Mouse (Mus musculus) kidney, embryonic 16.5 days (tissue): Measurements from ENCODE around the gene Lmntd2. TPM values are rescaled to one million over a fixed set of nuclear protein-coding genes. Genes with fewer than 3 reads are reported as not detected.
"Not testable (repeated sequence)": the region's sequence is repeated elsewhere in the genome, so short reads cannot be mapped to it uniquely, and the experiment has no call there.

ENCODE experiments used
- ATAC-seq: fragments of 200-750 bp; cut with Nextera tagmentation; 2 replicates; pipeline ENCODE4 v1.8.0; 2017; ENCODE audit warnings: moderate TSS enrichment; ENCODE audit not compliant: low FRiP score, low TSS enrichment
- H3K27ac ChIP-seq: fragments of 300-500 bp; sonication (generic); 2 replicates; pipeline ENCODE4 v1.5.1; 2014; ENCODE audit warnings: low read length
- H3K27me3 ChIP-seq: fragments of 300-500 bp; sonication (generic); 2 replicates; pipeline ENCODE4 v1.6.1; 2014; ENCODE audit warnings: low read length, control low read depth, mixed read lengths; ENCODE audit not compliant: insufficient read depth
- H3K36me3 ChIP-seq: fragments of 300-500 bp; sonication (generic); 2 replicates; pipeline ENCODE4 v1.6.1; 2014; ENCODE audit warnings: low read length, control low read depth, mixed read lengths; ENCODE audit not compliant: insufficient read depth
- H3K4me1 ChIP-seq: fragments of 300-500 bp; sonication (generic); 2 replicates; pipeline ENCODE4 v1.6.1; 2014; ENCODE audit warnings: low read length, control low read depth, mixed read lengths; ENCODE audit not compliant: insufficient read depth
- H3K4me2 ChIP-seq: fragments of 300-500 bp; sonication (generic); replicated peaks from 2 replicates; pipeline ENCODE4 v1.6.1; 2014; ENCODE audit warnings: low read depth, low read length
- H3K4me3 ChIP-seq: fragments of 300-500 bp; sonication (generic); 2 replicates; pipeline ENCODE4 v1.5.1; 2014; ENCODE audit warnings: mild to moderate bottlenecking, low read length
- H3K9ac ChIP-seq: fragments of 300-500 bp; sonication (generic); replicated peaks from 2 replicates; pipeline ENCODE4 v1.6.1; 2014; ENCODE audit warnings: low read length
- H3K9me3 ChIP-seq: fragments of 300-500 bp; sonication (generic); 2 replicates; pipeline ENCODE4 v1.6.1; 2016; ENCODE audit warnings: low read length, control low read depth
- WGBS: fragments of 180-500 bp; shearing (Covaris S2); extraction: QIAGEN DNeasy Blood & Tissue Kit; methylation state at CpG from one replicate; pipeline ENCODE4 v1.1.7; 2014; 5-methylcytosine and 5-hydroxymethylcytosine counted together
- polyA plus RNA-seq: library from polyadenylated mRNA; unstranded; fragments of >200 nt; fragmentation: Nextera tagmentation; extraction: Ambion mirVana; gene quantifications from 2 replicates; pipeline ENCODE4 v1.2.1, GENCODE M21; 2015

Lmntd2 gene
- polyA plus RNA-seq: 3.9 and 4.4 TPM in 2 replicates

DNA sequence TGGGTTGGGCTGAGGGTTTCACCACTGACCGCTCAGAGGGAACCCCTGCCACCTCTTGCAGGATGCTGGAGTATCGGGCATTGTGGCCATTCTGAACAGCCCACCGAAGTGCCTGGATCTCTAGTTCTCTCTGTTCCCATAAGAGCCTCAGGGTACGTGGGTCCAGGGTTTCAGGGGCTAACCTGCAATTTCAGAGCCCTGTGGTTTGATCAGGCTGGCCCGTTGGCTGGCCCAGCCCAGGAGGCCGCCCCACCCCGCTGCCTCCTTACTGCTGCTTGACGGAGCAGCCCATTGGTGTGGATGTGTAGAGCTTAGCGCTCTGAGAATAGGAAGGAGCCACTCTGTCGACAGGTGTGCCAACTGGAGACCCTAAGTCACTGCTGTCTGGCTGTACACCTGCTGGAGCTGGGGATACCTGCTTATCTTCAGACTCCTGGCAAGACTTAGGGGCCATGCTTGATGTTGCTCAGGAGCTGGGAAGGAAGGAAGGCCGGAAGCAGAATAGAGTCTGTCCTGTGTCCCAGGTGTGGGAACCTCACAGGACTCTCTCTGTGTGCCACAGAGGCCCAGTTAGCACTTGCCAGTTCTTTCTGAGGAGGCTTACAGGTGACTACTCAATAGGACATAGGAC lies at the start of gene Lmntd2:
Lmntd2 (minus strand) TSS at position 476 of the 631 bp plus-strand sequence.
- peaks cover 36% of the 10 kb centered on the region for H3K4me1 ChIP-seq
- no peaks in the 10 kb centered on the region for H3K27me3 ChIP-seq
- peak within 1 kb of the TSS; percentile 96 for H3K27ac ChIP-seq
- H3K4me3 ChIP-seq: peak within 1 kb of the TSS; percentile 77
- no peak for ATAC-seq
- peak within 1 kb of the TSS; percentile 92 for H3K4me2 ChIP-seq
- no peaks in the 10 kb centered on the region for H3K9me3 ChIP-seq
- H3K36me3 ChIP-seq: peaks cover 13% of the 10 kb centered on the region
- H3K9ac ChIP-seq: peak within 1 kb of the TSS; percentile 68
- 92% methylated on average over 11 of the region's 11 CpGs for WGBS

DNA sequence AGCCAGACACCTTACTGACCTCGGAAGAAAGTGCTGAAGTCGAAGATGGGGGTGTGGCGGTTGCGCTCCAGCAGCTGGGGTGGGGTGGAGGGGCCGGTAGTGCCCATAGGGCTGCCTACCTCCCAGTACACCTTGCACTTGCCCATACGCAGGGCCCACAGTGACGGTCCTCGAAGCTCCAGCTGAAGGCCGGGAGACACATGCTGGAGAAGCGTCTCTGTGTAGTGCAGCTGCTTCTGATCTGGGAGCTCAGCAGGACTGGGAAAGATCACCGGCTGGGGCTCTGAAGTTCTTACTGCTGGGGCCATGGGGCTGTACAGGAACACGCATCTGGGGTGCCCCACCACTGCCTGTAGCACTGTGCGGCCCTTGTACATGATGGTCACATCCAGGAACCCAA lies 49.8 kb upstream of the Lmntd2 start:
- Histone ChIP-seq H3K4me1 (peaks cover 14% of the 10 kb centered on the region), H3K4me3 (no peak overlapping the region), H3K9ac (no peak overlapping the region), H3K36me3 (peaks cover 57% of the 10 kb centered on the region), H3K4me2 (no peak overlapping the region), H3K27ac (no peak overlapping the region), H3K9me3 (no peaks in the 10 kb centered on the region), H3K27me3 (no peaks in the 10 kb centered on the region)
- 89% methylated on average over 13 of the region's 13 CpGs for WGBS
- ATAC-seq: no peak

GRCm38 (mm10) chr7:141261480-141261879 lies 47.6 kb upstream of the Lmntd2 start:
- Histone ChIP-seq H3K27ac (no peak overlapping the region), H3K9ac (no peak overlapping the region), H3K4me2 (no peak overlapping the region), H3K27me3 (no peaks in the 10 kb centered on the region), H3K4me3 (no peak overlapping the region), H3K4me1 (peaks cover 12% of the 10 kb centered on the region), H3K36me3 (peaks cover 78% of the 10 kb centered on the region), H3K9me3 (no peaks in the 10 kb centered on the region)
- WGBS: 96% methylated on average over 3 of the region's 3 CpGs
- no peak for ATAC-seq

DNA sequence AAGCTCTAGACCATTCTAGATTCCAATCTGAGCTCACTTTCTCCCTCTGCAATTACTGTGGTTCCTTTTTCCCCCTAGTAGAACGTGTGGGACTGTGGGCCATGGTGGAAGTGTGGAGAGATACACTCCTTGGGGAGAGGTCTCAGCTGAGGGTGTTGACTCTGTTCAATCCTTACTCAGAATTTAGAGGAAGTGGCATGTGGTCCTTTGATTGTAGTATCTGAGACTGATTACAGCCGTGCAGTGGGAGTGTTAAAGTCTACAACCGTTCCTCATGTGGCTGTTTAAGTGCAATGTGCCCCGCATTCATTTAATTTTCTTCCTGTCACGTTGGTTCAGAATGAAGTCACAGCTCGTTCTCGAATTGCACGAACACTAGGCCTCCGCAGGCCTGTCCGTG lies 42.3 kb upstream of the Lmntd2 start:
- no peak overlapping the region for H3K4me2 ChIP-seq
- no peak for ATAC-seq
- no peaks in the 10 kb centered on the region for H3K4me1 ChIP-seq
- no peaks in the 10 kb centered on the region for H3K9me3 ChIP-seq
- H3K9ac ChIP-seq: no peak overlapping the region
- 91% methylated on average over 10 of the region's 10 CpGs for WGBS
- H3K27me3 ChIP-seq: no peaks in the 10 kb centered on the region
- no peak overlapping the region for H3K4me3 ChIP-seq
- peaks cover 80% of the 10 kb centered on the region for H3K36me3 ChIP-seq
- H3K27ac ChIP-seq: no peak overlapping the region

DNA sequence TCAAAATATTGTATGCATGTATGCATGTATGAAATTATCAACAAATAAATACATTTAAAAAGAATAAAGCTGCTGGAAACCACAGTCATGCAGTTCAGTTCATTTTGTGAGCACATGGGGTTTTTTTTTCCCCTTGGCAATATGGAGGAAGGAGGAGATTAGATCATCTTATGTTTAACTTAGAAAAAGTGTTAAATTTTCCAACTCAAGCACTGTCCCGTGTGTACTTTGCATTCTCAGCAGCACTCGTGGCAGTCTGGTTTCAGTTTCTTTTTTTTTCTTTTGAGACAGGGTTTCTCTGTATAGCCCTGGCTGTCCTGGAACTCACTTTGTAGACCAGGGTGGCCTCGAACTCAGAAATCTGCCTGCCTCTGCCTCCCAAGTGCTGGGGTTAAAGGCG lies 36.6 kb upstream of the Lmntd2 start:
- H3K27ac ChIP-seq, ATAC-seq, H3K9ac ChIP-seq, H3K4me2 ChIP-seq, H3K27me3 ChIP-seq, H3K4me3 ChIP-seq, H3K9me3 ChIP-seq, H3K4me1 ChIP-seq: not testable (repeated sequence)
- peaks cover 66% of the 10 kb centered on the region for H3K36me3 ChIP-seq
- WGBS: 90% methylated on average over 4 of the region's 4 CpGs

GRCm38 (mm10) chr7:141231551-141231950 lies 17.7 kb upstream of the Lmntd2 start:
- Histone ChIP-seq H3K36me3 (peaks cover 29% of the 10 kb centered on the region), H3K4me2 (no peak overlapping the region), H3K4me1 (peaks cover 20% of the 10 kb centered on the region), H3K9me3 (no peaks in the 10 kb centered on the region), H3K9ac (no peak overlapping the region), H3K4me3 (no peak overlapping the region), H3K27me3 (no peaks in the 10 kb centered on the region), H3K27ac (no peak overlapping the region)
- 98% methylated on average over 9 of the region's 10 CpGs for WGBS
- no peak for ATAC-seq

DNA sequence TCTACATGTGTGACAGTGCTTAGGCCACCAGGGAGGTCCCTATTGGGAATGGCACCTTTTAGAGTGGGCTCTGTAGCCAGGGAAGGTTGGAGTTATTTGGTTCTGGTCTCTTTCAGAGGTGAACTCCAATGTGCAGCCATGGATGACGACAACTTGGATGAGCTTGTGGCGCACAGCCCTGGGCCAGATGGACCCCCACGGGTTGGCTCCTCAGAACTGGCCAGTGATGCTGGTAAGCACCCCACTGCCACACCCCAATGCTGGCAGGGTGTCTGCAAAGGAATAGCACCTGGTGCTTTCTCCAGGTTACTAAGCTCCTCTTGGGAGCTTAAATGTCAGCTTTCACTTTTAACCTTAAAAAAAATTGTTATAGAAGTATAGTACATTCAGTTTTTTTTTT lies 17.2 kb upstream of the Lmntd2 start:
- H3K36me3 ChIP-seq: peaks cover 29% of the 10 kb centered on the region
- H3K9ac ChIP-seq: no peak overlapping the region
- ATAC-seq: no peak
- no peaks in the 10 kb centered on the region for H3K9me3 ChIP-seq
- WGBS: 88% methylated on average over 3 of the region's 3 CpGs
- no peak overlapping the region for H3K4me3 ChIP-seq
- H3K4me1 ChIP-seq: peaks cover 20% of the 10 kb centered on the region
- H3K27ac ChIP-seq: no peak overlapping the region
- no peaks in the 10 kb centered on the region for H3K27me3 ChIP-seq
- H3K4me2 ChIP-seq: no peak overlapping the region

DNA sequence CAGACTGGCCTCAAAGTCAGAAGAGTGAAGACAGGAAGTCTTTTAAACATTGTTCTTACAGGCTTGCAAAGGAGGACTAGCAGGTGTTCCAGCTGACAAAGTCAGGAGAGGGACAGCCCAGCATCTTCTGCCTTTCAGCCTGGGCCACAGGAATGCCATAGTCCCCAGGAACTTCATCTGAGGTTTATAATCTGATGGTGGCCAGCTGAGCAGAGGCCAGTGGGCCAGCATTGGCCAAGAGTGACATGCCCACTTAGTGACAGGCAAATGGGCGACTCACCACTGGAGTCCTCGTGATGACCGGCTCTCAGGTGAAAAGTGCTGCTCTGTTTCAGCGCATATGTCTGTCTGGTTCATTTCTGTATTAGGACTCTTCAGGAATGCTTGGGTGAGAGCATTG lies 16.7 kb upstream of the Lmntd2 start:
- H3K36me3 ChIP-seq: peaks cover 29% of the 10 kb centered on the region
- 90% methylated on average over 4 of the region's 4 CpGs for WGBS
- H3K4me2 ChIP-seq: no peak overlapping the region
- no peaks in the 10 kb centered on the region for H3K9me3 ChIP-seq
- H3K27me3 ChIP-seq: no peaks in the 10 kb centered on the region
- 0 out of 2 replicates have a peak overlapping the region, but pooled peaks have one; percentile 92 for H3K9ac ChIP-seq
- no peak for ATAC-seq
- peaks cover 20% of the 10 kb centered on the region for H3K4me1 ChIP-seq
- no peak overlapping the region for H3K4me3 ChIP-seq
- H3K27ac ChIP-seq: no peak overlapping the region

DNA sequence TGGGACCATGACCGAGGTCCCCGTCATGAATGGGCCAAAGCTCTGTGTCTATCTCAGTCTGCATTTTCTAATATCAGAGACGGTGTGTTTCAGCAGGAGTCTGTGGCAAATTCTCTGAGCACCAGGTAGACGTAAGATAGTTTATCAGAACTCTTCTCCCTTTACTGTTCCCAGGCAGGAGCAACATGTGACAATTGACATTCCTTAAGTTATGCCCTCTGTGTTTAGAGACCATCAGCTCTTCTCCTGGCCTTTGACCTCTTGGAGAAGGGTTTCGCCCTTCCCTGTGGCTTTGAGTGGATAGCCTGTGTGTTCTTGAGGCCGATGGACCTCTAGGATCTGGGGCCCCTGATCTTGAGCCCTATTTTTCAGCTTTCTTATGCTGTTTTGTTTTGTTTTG lies 15.8 kb upstream of the Lmntd2 start:
- Histone ChIP-seq H3K4me1 (peaks cover 20% of the 10 kb centered on the region), H3K9ac (peak overlapping the region; percentile 92), H3K27me3 (no peaks in the 10 kb centered on the region), H3K27ac (no peak overlapping the region), H3K9me3 (no peaks in the 10 kb centered on the region), H3K4me2 (peak overlapping the region; percentile 96), H3K4me3 (peak overlapping the region; percentile 99), H3K36me3 (peaks cover 20% of the 10 kb centered on the region)
- 52% methylated on average over 6 of the region's 6 CpGs for WGBS
- no peak for ATAC-seq

DNA sequence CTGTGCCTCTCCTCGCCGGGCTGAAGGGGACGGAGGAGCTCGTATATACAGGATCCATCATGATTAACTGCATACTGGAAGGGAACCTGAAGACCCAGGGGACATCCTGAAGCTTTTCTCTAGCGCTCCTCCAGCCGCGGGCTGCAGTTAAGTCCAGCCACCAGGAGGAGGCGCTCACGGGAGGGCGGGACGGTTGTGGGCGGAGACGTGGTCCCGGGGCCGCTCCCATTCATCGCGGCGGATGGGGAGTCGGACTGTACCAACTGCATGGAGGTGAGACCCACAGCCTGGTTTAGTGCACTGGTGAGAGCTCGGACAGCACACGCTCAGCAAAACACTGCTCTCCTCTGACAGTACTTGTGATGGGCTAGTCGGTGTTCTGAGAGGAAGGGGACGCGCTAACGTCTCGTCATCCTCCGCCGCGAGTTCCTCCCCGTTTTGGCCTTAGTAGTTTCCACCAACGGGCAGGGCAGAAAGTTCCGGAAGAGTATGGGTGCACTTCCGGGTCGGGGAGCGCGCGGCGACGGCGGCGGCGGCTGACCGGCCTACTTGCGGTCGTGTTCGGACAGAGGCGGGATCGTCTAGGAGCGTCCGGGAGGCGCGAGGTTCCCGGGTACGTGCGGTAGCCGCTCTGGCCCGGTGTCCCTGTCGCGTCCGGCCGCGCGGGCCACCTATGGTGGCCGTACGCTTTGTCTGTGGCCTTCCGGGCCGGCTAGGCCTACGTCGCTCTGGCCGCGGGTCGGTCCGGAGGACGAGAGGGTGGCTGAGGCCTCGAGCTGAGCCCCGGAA lies 14.6 kb upstream of the Lmntd2 start, which contains the start of gene Phrf1:
Phrf1 (plus strand) TSS at position 506 of the 789 bp plus-strand sequence.
- H3K9ac ChIP-seq: peak within 1 kb of the TSS; percentile 92
- H3K27me3 ChIP-seq: no peaks in the 10 kb centered on the region
- peaks cover 20% of the 10 kb centered on the region for H3K4me1 ChIP-seq
- H3K36me3 ChIP-seq: peaks cover 10% of the 10 kb centered on the region
- H3K9me3 ChIP-seq: no peaks in the 10 kb centered on the region
- peak within 1 kb of the TSS; percentile 96 for H3K4me2 ChIP-seq
- peak; percentile 94 for ATAC-seq
- WGBS: under 1% methylated on average over 74 of the region's 76 CpGs
- H3K27ac ChIP-seq: peak within 1 kb of the TSS; percentile 90
- peak within 1 kb of the TSS; percentile 99 for H3K4me3 ChIP-seq
